Mouse (Mus musculus): ENCODE measurements around the gene Ehd2. TPM values are rescaled to one million over a fixed set of nuclear protein-coding genes. Genes with fewer than 3 reads are reported as not detected.
"Not testable (repeated sequence)": the region's sequence is repeated elsewhere in the genome, so short reads cannot be mapped to it uniquely, and the experiment has no call there.

The Ehd2 gene
- total RNA-seq, 2 experiments from 2014 or later = 0.21 to 0.27 TPM

- peak; percentile 53 for ATAC-seq (replicated peaks; ENCODE audit: poor library complexity)
These were observed 18.9 kb downstream of the Ehd2 start for GRCm38 (mm10) chr7:15948381-15948941.

DNA sequence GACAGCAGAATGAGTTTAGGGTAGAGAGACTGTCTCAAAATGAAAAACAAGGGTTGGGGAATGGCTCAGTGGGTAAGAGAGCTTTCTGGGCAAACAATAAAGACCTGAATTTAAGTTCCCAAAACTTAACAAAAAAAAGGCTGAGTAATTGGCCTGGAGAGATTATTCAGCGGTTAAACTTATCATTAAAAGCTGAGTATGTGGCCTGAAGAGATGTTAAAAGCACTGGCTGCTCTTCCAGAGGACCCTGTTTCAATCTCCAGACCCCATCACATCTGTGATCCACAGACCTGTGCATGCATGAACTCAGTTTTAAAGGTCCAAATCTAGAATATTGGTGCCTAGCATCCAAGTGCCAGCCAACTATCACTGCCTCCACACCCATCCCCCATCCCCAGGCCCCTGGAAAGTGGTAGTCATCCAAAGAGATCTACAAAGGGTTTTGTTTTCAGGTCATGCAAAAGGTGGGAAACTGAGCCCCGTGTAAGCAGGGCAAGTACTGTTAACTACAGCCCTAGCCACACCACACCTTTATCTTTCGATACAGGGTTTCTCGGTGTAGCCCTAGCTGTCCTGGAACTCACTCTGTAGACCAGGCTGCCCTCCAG, 19.6 kb downstream of the Ehd2 start:
- no peak for ATAC-seq (replicated peaks; ENCODE audit: poor library complexity)

GRCm38 (mm10) chr7:15945721-15946536, 21.4 kb downstream of the Ehd2 start, which contains the start of gene Nop53:
Gene Nop53, minus strand, starts transcription at chr7:15946074.
- ATAC-seq (replicated peaks; ENCODE audit: poor library complexity) = peak; percentile 75

DNA sequence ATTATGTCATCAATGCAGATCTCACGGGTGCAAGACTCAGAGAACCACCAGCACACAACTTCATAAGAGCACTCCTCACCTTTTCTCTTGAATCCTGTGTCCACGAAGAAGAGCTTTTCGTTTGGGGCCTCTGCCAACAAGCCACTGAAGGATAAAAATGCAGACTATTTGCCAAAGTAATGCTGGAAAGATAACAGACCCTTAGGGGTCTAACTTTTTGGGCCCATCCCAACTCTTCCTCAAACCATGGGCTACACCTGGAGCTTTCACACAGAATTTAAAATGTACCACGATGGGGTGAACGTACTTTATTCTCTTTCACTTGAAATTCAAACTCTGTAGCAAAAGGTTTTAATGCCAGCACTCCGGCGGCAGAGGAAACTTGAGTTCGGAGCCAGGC, 22.2 kb downstream of the Ehd2 start:
- ATAC-seq (replicated peaks; ENCODE audit: poor library complexity) = no peak

- ATAC-seq (replicated peaks; ENCODE audit: poor library complexity) = no peak
These were observed 23.1 kb downstream of the Ehd2 start for GRCm38 (mm10) chr7:15944311-15944710.

DNA sequence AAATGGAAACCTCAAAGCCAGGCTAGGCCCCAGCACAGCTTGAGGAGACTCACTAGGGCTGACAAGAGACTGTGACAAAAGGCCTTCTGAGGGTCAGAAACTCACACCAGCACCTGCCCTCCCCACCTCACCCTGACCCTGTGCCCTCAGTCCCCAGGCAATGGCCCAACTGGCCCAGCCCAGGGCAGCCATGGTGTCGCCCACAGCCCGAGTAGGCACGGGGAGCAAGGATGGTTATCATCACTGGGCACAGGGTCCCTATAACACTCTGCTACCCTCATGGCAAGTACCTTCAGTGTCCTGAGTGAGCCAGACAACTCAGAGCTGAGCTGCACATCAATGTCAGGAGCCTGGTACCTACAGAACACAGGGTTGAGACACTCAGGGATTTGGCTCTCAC, 28.7 kb downstream of the Ehd2 start:
- no peak for ATAC-seq (replicated peaks; ENCODE audit: poor library complexity)

DNA sequence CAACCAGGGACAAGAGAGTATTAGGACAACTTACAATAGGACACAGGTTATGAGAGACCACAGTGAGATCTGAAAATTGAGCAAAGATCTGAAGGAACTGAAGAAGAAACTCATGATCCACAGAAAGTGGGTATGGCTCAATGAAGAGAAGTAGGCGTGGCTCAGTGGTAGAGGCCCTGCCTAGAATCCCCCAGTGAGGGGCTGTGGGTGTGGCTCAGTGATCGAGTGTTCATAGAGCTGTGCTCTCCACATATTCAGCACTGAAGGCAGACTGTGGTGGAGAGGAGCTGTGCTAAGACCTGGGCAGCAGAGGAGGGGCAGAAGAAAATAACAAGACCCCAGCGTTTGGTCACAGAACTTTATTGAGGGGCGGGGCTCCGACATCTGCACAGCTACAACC, 29.9 kb downstream of the Ehd2 start:
- ATAC-seq (replicated peaks; ENCODE audit: poor library complexity) = no peak

GRCm38 (mm10) chr7:15933437-15934359, 33.7 kb downstream of the Ehd2 start:
- ATAC-seq (replicated peaks; ENCODE audit: poor library complexity) = no peak

- no peak for ATAC-seq (replicated peaks; ENCODE audit: poor library complexity)
These were observed 35.7 kb downstream of the Ehd2 start for GRCm38 (mm10) chr7:15931635-15932034.

GRCm38 (mm10) chr7:15930543-15930942, 36.8 kb downstream of the Ehd2 start:
- ATAC-seq (replicated peaks; ENCODE audit: poor library complexity) = no peak

GRCm38 (mm10) chr7:15929910-15930309, 37.5 kb downstream of the Ehd2 start:
- ATAC-seq (replicated peaks; ENCODE audit: poor library complexity) = peak; percentile 97

DNA sequence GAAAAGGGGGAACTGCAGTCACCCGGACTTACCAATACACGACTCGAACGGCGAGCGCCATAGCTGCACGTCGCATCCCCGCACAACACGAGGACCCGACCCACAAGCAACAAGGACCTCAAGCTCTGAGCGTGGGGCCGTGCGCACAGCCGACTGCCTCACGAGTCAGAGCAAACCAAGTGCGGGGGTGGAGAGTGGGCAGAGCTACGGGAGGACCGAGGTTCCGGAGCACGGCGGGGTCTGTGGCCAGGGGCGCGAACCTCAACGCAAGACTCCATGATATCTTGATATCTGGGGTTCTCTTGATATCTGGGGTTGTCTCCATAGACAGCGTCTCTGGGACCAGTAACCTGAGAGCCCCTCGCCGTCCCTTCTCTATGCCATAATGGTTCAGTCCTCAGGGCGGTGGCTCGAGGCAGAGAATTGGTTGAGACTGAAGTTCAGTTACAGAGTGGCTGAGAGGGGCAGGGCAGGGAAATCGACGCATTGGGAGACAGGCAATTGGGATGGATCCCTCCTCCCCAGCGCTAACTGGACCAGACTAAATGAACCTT, 45.1 kb downstream of the Ehd2 start, which contains the start of gene Selenow:
Gene Selenow (minus strand): TSS at position 183 of the 554 bp plus-strand sequence.
- peak; percentile 94 for ATAC-seq (replicated peaks; ENCODE audit: poor library complexity)

- ATAC-seq (replicated peaks; ENCODE audit: poor library complexity) = peak; percentile 50
These were observed 45.6 kb downstream of the Ehd2 start for GRCm38 (mm10) chr7:15921796-15922195.

DNA sequence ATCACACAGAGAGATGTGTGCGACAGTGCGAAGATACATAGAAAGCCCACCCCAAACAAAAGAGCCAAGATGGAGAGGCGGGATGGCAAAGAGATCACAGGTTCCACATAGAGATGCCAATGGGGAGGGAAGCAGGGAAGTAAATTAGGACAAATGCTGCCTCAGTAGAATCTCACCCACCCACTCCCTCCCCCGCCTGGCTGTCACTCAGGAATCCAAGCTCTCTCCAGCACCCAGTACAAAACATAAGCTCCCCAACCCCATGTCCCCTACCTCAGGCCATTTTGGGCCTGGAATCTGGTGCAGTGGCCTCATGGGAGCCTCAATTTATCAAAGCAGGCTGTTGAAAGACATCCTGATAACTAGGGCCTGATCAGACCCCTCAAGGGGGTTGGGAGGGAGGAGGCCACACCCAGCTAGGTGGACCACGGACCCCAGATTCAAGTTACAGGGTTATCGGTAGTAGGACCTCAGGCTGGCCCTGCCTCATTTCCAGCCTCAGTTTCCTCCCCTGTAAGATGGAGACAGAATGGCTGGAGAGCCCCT, 46.6 kb downstream of the Ehd2 start:
- ATAC-seq (replicated peaks; ENCODE audit: poor library complexity) = no peak

DNA sequence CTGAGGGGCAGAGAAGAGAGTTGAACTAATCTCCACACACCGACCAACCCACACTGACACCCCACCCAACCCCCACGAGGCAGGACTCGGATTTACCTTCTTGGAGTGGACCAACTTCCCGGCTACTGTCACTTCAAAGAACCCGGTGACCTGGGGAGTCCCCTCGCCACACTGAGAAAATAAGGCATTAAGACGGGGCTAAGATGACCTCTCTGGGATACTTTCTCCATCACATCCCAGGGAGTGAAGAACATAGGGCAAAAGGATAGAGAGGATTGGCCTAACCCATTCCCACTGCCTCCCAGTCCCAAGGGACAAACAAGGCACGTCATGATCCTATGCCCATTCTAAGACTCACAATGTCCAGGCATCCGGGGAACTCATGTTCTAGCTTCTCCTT, 47.4 kb downstream of the Ehd2 start:
- ATAC-seq (replicated peaks; ENCODE audit: poor library complexity) = no peak

DNA sequence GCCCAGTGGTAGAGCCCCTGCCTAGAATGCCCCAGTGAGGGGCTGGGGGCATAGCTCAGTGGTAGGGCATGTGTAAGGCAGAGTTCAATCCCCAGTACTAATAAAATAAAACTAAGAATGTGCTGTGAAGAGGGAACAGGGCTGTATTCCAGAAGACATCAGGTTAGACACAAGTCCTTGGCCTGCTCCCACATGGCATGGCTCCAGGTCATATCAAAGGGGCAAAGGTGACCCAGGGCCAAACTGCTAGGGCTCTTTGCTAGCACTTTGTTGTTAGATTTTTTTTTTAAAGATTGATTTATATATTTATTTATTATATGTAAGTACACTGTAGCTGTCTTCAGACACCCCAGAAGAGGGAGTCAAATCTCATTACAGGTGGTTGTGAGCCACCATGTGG, 49.0 kb downstream of the Ehd2 start:
- no peak for ATAC-seq (replicated peaks; ENCODE audit: poor library complexity)

GRCm38 (mm10) chr7:15916996-15917395, 50.4 kb downstream of the Ehd2 start:
- no peak for ATAC-seq (replicated peaks; ENCODE audit: poor library complexity)

DNA sequence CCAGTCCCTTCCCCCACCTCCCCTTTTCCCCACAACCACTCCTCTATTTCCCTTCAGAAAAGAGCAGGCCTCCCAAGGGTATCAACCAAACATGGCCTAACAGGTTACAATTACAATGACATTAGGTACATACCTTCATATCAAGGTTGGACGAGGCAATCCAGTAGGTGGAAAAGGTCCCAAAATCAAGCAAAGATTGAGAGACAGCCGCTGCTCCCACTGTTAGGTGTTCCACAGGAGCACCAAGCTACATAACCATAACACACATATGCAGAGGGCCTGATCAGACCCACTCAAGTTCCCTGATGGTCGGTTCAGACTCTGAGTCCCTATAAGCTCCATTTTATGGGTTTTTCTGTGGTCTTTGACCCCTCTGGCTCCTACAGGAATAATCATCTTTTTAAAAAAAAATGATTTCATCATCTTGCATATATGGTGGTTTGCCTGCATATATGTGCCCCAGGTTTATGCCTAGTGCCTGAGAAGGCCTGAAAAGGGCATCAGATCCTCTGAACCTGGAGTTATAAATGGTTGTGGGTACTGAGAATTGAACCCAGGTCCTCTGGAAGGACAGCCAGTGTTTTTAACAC, 51.1 kb downstream of the Ehd2 start:
- ATAC-seq (replicated peaks; ENCODE audit: poor library complexity) = no peak

- ATAC-seq (replicated peaks; ENCODE audit: poor library complexity) = not testable (repeated sequence)
These were observed 51.7 kb downstream of the Ehd2 start for GRCm38 (mm10) chr7:15915695-15916094.

DNA sequence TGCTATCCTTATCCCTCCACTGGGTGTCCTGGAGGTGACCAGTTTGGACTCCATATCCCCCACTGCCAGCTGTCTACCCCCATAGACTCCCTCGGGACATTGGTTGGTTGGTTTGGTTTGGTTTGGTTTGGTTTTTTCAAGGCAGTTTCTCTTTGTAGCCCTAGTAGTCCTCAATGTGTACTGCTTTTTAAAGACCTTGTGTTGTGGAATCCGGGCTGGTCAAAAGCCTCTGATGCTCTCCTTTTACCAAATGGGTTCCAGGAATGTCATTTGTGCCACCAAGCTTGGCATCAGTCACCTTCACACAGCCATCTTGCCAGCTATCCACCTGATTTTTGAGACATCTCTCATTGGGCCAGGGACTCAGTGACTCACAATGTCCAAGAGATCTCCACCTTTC, 52.6 kb downstream of the Ehd2 start:
- no peak for ATAC-seq (replicated peaks; ENCODE audit: poor library complexity)

Measured in megakaryocyte progenitor cell, adult 5-6 weeks (primary cell).